Mouse (Mus musculus) ovary, postnatal 36 days (tissue): ENCODE measurements at regions not wholly inside any gene's neighbourhood (a gene's known extent, or its start where the extent isn't known, plus 50 kb on each side); places are given as distances from the start of the nearest gene placed in this dataset.

Experiments
- DNase-seq: peaks from one replicate; pipeline ENCODE4 v3.0.0; 2022; ENCODE audit warnings: low spot score, mixed read lengths

DNA sequence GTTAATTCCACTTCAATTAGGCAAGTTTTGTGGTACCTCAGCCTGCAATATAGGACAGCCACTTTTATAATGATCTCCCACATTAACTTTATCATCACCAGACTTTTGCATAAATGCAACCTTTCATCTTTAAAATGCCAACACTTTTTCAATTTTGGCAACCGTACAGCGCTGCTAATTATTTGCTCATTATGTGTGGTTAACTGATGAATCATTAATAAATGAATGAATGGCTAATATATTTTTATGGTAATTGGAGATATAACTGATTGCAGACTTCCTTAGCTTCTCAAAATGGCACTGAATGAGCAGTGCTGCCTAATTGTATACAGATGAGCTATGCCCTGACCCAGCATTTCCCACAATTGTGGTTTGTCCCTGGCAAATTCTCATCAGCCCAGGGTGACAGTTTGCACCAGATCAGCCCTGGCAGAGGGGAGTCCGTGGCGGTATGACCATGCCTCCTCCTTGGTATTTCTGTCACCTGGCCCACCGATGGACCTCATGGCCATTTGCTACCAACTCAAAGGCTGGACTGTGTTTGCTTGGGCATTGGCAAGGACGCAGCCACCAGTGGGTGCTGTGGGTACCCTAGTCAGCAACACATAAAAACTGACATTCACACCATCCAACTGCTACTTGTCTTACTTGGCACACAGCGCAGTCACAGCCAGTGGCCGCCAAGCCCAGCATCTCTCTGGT lies 173.7 kb upstream of the Lmo4 start:
- DNase-seq: no peak

DNA sequence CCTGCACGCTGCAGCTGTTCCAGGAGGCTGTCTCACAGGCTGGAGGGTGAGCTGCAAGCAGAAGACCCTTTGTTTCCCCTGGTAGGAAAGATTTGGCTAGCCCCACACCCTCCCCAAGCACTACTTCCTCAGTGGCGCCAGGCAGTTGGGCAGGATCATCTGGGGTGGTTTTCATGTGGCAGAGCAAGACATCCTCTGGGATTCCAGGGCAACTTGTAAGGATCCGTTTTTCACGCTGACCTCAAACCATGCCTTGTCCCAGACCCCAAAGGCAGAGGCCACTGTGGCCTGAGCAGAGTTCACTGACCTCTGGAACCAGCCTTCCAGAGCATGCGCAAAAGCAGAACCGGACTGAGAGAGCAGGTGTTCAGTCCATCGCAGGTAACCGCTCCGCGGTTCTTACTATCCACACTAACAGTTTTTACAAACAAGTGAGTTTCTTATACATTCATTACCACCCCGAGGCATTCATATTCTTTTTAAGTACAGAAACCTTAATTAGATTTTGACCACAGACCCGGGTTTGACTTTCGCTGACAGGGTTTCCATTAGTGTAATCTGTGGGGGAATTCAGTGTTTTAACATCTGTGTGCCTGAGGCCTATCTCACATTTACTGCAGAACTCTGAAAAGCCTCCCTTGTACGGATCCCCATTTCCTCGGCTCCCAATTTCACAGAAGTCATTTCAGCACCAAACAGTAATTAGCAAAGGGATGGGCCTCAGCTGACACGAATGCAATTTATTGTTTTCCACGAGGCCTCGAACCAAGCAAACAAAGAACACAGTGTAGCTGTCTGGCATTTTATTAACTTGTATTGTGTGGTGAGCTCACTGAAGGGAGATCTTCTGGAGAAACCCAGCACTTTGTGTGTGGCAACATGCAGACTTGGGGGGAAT lies 172.9 kb upstream of the Lmo4 start:
- DNase-seq: no peak

DNA sequence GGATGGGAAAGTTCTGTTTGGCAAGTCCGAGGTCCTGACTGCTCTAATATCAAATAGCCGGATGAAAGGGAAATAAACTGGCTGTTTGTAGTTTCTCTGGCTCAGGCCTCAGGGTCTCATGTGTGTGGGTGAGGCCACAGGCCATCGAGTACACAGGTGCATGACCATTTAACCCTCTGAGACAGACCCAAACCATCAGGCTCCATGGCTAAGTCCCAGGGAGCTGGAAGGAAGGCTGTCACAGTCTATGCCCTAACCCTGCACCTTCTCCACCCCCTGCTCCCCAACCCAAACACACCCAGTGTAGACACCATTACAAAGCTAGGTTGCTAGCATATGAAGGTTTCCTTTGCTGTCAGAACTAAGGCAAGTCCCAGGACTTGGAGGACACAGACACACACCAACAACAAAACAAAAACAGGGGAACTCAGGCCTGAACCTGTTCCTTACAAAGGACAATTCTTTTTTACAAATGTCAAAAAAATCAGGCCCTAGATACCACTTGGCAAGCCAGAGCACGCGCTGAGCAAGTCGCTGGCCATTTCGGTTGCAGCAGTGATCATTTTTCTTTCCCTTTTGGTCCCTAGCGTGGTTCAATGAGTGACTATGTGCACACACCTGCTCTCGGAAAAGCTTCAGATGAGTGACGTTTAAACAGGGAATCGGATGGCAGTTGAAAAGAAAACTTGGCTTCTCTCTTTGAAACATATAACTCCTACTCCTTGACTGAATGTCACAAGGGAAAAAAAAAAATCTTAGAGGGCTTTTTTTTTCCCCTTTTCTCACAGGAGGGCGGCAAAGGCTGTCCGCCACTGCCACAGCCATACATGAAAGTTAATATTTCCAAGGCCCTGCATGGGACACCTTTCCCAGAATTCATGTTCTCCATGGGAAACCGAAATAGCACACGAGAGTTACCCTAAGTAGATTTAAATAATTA lies 171.7 kb upstream of the Lmo4 start:
- no peak for DNase-seq

DNA sequence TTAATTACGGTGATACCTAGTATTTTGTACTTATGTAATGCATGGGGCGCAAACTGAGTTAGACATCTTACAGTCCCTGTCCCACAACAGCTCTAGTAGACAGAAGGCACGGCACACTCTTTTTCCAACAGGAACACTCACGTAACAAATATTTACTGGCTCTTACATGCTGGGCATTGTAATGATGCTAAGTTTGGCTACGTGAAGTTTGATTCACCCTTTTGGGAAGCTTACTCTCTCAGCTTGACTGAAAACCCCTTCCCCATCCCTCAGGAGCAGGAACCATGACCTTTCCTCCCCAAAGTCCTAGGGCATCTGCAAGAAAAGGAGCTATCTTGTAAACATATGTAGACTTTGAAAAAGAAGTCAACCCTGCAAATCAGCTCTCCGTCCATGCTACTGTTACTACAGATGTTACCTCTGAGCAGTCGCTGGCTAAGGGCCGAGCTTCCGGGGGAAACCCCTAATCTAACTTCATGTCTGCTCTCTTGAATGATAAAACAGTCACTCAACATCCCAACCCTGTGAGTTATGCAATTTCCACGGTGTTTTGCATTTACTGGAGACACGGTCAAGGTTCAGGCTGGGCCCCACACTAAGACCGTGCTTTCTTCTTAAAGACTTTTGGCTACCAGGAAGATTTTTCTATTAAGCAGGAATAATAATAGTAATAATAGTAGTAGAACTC lies 170.8 kb upstream of the Lmo4 start:
- DNase-seq: no peak

DNA sequence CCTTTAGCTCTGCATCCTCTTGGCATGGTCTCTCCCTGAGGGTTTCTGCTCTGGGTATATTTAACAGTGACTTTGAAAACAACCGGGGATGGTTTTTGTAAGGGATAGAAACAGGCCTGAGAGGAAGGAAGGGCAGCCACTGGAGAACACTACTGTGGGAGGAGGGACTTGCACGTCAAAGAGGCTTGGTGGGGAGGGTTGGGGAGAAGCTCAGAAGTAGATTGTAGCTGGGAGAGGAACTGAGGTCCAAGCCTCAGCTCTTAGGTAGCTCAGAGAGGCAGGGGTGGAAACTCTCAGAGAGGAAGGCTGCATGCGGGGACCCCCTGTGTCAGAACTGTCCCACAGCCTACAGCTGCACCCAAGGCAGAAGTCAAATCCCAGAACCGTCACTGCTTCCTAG lies 163.3 kb upstream of the Lmo4 start:
- DNase-seq: no peak

DNA sequence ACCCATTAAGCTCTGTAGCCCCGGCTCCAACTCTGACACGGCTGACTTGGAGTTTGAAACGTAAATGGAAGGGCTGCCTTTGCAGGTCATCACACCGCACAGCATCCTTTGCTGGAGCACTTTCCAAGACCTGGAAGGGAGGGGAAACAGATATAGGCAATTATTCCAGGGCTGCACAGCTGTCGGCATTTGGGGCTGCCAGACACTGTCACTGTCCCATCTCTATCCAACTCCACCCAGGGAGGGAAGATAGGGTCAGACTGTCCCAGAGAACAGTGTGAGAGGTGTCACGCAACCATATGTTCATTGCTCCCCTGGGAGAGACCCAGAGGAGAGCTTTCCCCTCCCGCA lies 162.7 kb upstream of the Lmo4 start:
- no peak for DNase-seq

DNA sequence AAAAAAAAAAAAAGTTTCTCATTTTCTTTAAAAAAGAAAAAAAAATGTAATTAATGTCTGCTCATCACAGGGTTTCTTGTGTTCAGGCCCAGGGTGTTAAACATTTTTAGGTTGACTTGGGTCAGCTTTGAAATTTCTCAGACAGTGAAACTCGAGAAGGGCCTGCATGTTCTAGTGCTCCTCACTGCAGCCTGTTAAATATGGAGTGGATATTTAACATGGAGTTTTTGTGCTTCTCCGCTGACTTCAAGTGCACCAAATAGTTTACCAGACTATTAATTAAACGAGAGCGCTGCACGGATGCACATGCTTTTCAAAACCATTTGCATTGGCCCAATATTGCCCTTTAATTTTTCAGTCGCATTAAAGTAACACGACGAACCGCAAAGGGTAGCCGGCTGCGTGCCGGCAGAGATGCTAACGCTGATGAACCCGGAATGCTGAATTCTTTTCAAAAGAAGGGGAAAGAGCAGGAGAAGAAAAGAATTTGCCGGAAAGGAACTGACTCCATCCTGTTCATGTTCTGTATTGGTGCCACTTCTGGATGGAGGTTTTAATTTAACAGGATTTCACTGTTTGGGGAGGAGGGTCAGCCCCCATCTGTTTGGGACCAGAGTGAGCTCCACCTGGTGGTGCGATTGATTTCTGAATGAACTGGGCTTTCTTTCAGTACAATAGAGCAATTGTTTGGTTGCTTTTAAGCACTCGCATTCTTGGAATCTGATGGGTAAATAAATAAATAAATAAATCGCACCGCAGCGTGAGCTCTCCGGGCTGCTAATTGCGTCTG lies 162.2 kb upstream of the Lmo4 start:
- DNase-seq: no peak

DNA sequence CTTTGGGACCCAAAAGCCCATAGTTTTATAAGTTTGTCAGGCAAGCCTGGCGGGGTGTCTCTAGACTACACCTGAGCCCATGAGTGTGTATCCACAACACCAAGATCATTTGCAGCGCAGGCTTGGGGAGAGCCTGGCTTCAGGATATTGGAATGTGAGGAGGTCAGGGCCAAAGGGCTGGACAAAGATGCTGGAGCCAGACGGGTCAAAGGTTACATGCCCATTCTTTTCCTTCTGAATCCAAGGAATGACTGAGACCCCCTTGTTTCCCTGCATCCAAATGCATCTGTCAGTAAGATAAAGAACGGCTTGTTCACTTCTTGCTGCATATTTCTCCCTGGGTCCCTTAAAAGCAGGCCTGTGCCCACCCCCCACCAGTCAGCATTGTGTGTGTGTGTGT lies 160.9 kb upstream of the Lmo4 start:
- DNase-seq: no peak

DNA sequence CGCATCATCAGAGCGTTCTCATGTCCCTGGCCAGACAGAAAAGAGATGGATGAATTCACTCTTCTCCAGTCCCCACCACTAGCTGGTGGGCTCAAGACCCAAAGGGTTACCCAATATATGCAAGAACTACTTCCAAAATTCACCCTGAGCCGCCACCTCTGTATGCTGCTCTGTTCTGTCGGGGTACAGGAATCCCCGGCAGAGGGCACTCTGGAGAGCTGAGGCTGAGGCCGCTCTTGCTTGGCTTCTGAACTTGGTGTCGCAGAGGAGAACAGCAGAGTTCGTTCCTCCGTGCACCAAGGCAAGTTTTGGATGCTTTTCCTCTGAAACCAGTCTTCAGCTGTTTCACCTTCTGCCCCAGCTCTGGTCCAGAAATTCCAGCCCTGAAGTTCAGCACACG lies 157.5 kb upstream of the Lmo4 start:
- DNase-seq: peak; percentile 54

DNA sequence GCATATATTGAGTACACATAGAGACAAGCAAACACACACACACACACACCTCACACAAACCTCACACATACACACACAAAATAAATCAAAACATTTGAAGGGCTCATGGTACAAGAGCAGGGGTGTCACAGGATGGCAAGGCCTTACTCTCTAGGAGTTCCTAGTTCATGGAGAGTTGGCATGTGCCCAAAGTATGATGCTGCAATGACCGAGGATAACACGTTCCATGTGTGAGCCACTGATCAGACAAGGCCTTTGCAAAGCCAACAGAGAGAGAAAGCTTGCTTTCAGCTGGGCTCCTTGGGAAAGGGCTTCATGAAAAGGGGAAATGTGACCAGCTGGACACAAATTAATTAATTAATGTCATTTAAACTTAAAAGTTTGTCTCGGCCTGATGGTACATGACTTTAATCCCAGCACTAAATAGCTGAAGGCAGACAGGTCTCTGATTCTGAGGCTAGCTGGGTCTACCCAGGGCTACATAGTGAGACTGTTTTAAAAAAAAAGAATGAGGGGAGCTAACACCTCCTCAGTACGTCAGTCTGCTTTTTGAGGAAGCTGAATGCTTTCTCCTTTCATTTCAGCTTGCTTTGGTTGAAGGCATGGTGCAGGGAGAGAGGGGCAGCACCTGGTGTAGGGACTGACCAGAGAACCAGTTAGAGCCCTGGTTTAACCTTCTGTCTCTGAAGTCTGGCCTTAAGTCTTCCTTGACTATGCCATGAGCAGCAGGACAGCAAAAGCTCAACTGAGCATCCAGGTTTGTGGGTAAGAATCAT lies 156.4 kb upstream of the Lmo4 start:
- DNase-seq: no peak

DNA sequence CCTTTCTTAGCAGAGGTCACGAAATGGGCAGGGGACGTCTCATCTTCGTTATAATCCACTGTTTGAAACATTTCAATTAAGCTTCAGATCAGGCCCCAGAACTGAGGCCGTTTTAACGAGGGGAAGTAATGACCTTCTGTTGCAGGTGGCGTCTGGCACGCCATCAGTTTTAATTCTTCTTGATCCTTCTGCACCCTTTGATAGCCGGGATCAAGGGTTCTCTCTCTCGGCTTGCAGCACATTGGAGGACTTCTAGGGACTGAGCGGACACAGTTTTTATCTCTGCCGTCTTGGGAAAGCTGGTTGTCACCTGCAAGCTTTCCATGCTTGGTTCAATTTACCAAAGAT lies 151.9 kb upstream of the Lmo4 start:
- no peak for DNase-seq

DNA sequence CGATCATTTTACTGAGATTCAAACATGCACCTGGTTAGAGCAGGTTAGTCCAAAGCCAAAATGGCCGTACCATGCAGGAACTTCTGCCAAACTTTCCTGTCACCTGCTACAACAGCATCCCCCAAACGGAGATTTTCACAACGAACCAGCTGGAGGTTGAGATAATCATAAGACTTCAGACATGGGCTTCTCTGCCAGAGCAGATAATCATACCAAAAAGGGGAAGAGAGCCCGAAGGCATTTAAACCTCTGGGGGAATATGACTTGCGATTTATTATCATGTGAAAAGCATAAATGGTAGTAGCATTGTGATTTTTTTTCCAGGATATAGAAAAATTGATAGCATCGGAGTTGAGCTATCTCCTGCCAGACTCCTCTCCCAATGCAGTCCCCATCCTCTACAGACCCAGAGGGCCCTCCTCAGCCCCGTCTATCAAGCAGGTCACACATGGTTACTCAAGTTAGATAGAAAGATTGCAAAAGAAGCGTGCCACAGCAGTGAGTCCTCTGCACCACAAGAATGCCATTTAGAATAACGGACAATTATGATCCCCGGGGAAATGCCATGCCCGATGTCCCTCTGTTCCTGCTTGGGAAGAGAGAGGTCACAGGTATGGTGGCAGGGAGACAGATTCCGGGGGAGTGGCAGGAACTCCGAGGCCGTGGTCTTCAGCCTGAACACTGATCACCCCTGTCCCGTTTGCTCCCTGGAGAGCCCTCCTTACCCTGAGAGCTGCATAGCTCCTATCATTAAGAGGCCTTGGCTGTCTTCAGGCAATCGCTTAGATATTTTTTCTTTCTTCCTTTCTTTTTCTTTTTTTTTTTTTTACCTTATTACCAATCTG lies 151.3 kb upstream of the Lmo4 start:
- no peak for DNase-seq

DNA sequence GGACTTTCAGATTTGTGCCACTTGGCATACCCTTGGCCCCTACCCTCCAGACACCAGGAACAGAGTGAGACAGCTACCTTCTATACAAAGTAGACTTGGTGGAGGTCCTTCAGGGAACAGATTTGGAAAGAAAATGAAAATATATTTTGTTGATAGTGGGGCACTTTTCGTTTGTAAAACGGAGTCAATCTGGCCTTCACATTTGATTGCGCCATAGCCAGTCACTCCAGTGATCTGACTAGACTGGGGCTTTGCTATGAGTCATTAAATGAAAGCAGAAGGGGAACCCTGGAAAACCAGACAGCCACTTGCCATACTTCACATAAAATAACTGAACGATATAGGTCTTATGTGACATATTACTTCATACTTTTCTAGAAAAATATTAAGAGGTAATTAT lies 147.5 kb upstream of the Lmo4 start:
- DNase-seq: no peak

DNA sequence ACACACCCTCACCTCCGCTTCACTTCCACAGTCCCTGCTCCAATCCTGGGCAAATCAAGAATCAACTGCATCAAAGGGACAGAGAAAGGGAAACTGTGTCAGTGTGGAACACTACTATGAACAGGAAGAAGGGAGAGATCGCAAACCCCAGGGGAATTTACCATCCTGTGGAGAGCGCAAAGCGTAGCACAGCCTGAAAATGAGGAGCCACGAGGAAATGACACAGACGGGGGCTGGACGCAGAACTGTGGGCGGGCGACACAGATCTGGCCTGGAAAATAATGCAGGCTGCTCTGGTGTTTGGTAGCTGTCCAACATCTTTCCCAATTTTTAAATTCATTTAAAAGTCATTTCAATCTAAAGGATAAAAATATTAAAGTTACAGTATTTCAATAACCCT lies 143.4 kb upstream of the Lmo4 start:
- no peak for DNase-seq

DNA sequence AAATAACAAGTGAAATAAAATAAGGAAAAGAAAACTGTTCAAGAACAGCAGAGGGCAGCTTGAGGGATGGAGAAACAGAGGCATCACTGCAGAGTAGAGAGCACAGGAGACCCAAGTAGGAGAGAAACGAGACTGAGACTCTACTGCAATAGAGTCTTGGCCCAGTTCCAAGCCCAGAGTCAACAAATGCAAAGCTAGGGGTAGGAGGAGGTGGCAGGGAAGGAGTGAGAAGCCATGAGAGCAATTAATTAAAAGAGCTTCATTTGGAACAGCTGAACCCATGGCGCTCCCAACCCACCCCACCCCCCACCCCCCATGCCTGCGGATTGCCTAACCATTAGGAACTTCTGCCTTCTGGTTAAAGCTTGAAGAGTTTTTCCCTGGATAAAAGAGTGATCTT lies 130.2 kb upstream of the Lmo4 start:
- no peak for DNase-seq

DNA sequence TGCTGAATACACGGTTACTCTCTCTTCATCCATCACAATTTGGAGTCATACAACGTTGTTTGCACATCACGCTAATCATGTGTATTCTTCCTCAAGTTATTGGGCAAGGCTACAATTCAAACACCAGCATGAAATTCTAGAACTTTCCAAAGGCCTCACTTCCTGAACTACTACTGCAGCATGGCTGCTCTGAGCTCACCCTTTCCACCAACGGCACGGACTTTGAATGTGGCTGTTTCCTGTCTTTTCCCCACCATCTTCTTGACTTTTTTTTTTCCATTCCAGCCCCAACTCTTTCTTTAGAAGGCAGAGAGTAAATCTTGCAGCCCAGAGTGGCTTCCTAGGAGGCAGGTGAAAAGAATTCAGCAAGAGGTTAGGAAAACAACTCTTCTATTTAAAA lies 129.2 kb upstream of the Lmo4 start:
- no peak for DNase-seq

DNA sequence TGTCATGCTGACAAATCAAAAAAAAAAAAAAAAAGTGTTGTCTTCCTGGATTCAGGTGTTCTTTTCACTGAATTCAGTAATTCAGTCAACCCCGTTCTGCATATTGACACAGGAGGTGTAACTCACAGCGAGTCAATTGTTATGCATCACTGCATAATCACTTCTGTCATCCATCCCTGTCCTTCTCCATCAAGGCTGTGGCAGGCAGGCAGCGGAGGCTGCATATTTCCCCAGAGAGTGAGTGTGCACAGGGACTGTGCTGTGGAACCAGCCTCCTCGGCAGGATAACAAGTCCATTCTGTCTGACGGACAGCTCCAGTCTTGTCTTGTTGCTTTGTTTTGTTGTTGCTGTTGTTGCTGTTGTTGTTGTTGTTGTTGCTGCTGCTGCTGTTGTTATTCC lies 127.3 kb upstream of the Lmo4 start:
- DNase-seq: no peak

DNA sequence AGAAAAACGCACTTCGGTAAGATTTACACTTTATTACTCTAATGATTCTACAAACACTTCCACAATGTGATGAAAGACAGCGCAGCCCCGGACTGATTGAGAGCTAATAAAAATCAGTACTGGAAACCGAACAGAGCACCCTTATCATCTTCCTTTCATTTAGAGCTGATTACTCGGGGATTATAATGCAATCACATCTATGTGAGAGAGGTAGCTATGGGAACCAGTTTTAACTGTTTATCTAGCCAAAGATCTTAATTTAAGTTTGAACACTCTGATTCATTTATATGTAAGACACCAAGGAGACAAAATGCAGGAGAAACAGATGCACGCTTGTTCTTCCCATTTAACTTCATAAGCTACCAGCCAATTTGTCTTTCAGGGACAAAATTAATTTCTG lies 124.1 kb upstream of the Lmo4 start:
- DNase-seq: no peak

DNA sequence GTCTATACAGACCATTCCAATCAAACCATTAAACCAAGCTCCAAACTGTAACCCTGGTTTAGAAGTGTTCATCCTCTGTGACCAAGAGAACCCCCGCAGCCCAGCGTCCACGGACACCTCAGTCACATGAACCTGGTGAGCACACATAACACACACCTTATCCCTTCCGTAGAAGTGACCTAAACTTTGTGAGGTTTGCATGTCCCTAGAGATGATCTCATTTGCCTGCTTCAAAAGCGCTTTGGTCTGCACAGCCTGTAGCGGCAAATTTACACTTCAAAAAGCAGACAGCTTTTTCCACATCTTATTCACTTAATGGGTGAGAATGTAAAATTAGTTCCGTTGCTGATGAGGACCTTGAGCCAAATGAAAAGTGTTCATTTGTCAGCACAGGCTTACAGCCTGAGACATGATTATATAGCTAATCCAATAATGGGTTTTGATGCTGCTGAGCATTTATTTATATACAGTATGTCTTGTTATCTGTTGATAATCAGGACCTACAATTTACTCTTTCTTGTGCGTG lies 122.3 kb upstream of the Lmo4 start:
- no peak for DNase-seq
